11 mouse cellular contexts compared by ENCODE assay signal in genomic region chr11:78967371-78967770, GRCm38 (mm10). TPM values are rescaled to one million over a fixed set of nuclear protein-coding genes. Genes with fewer than 3 reads are reported as not detected.
A peak's percentile ranks its signal among the peaks of the same experiment; 100 is the strongest.
DNase-seq lines count a peak whose midpoint lies in the region; ATAC-seq and TF ChIP-seq lines count a peak whose summit lies in the region.
"Had no signal": no experiment of that assay in that cellular context is flagged by ENCODE, and none has a peak within 500 bp of the region (broad histone marks: within the 10 kb centered on the region; RNA-seq: fewer than 3 reads in every experiment).

No protein-coding gene starts in this region.

- 29% methylated on average over 4 of the region's 4 CpGs for WGBS in hindbrain, embryonic 11.5 days
- WGBS in hindbrain, embryonic 13.5 days = 28% methylated on average over 4 of the region's 4 CpGs
- 21% methylated on average over 4 of the region's 4 CpGs for WGBS in embryonic facial prominence, embryonic 11.5 days

- peak; percentile 87 for TF ChIP-seq CTCF in layer of hippocampus, adult 2 months (conservative IDR thresholded peaks at IDR 0.05)

- no peaks in the 10 kb centered on the region for H3K9me3 ChIP-seq in hindbrain, embryonic 11.5 days (ENCODE audit: control insufficient read depth, low read length)
- no peaks in the 10 kb centered on the region for H3K9me3 ChIP-seq in hindbrain, embryonic 13.5 days
- no peaks in the 10 kb centered on the region for H3K9me3 ChIP-seq in embryonic facial prominence, embryonic 11.5 days (replicated peaks; ENCODE audit: control insufficient read depth, low read length)
- H3K9me3 ChIP-seq: embryonic facial prominence, embryonic 15.5 days; limb, embryonic 12.5 days; stomach, embryonic 15.5 days had no signal

- H3K4me2 ChIP-seq in hindbrain, embryonic 11.5 days (replicated peaks; ENCODE audit: low read depth, low read length) = no peak overlapping the region
- no peak overlapping the region for H3K4me2 ChIP-seq in hindbrain, embryonic 13.5 days
- no peak overlapping the region for H3K4me2 ChIP-seq in embryonic facial prominence, embryonic 11.5 days (ENCODE audit: low read depth, low read length)
- H3K4me2 ChIP-seq: embryonic facial prominence, embryonic 15.5 days; limb, embryonic 12.5 days; stomach, embryonic 15.5 days had no signal

- H3K27ac ChIP-seq in hindbrain, embryonic 11.5 days (ENCODE audit: low read depth, low read length) = no peak overlapping the region
- no peak overlapping the region for H3K27ac ChIP-seq in hindbrain, embryonic 13.5 days
- no peak overlapping the region for H3K27ac ChIP-seq in embryonic facial prominence, embryonic 11.5 days (replicated peaks; ENCODE audit: low read depth, low read length)
- H3K27ac ChIP-seq in layer of hippocampus, adult 2 months = no peak overlapping the region
- H3K27ac ChIP-seq: embryonic facial prominence, embryonic 15.5 days; limb, embryonic 12.5 days; stomach, embryonic 15.5 days had no signal

- H3K27me3 ChIP-seq in hindbrain, embryonic 11.5 days (ENCODE audit: control insufficient read depth, insufficient read depth, low read length) = no peaks in the 10 kb centered on the region
- no peaks in the 10 kb centered on the region for H3K27me3 ChIP-seq in hindbrain, embryonic 13.5 days
- H3K27me3 ChIP-seq in embryonic facial prominence, embryonic 11.5 days (ENCODE audit: control insufficient read depth, insufficient read depth, low read length) = no peaks in the 10 kb centered on the region
- H3K27me3 ChIP-seq: embryonic facial prominence, embryonic 15.5 days; limb, embryonic 12.5 days; stomach, embryonic 15.5 days had no signal

- ATAC-seq in hindbrain, embryonic 11.5 days (ENCODE audit: low FRiP score) = no peak
- no peak for ATAC-seq in hindbrain, embryonic 13.5 days (ENCODE audit: low FRiP score)
- ATAC-seq in embryonic facial prominence, embryonic 11.5 days (replicated peaks; ENCODE audit: insufficient number of reproducible peaks, low FRiP score, low TSS enrichment, low read depth) = no peak

- H3K4me1 ChIP-seq in hindbrain, embryonic 11.5 days (replicated peaks; ENCODE audit: control insufficient read depth, insufficient read depth, low read length) = no peaks in the 10 kb centered on the region
- H3K4me1 ChIP-seq in hindbrain, embryonic 13.5 days (replicated peaks) = no peaks in the 10 kb centered on the region
- no peaks in the 10 kb centered on the region for H3K4me1 ChIP-seq in embryonic facial prominence, embryonic 11.5 days (ENCODE audit: control insufficient read depth, insufficient read depth, low read length)

- peak; percentile 69 for DNase-seq in hindbrain, embryonic 11.5 days (ENCODE audit: low spot score)
- DNase-seq in CD4-positive helper T cell, adult 2 months (ENCODE audit: low read depth, low spot score) = peak; percentile 56
- peak; percentile 73 for DNase-seq in adipocyte (ENCODE audit: low spot score)
- peak; percentile 70 for DNase-seq in embryonic facial prominence, embryonic 11.5 days (ENCODE audit: low spot score)
- peak; percentile 33 to 64 for DNase-seq in layer of hippocampus, adult 2 months (ENCODE audit: low spot score in 2 of 2)
- DNase-seq in mesoderm, embryonic 11.5 days (ENCODE audit: low read depth, low spot score) = peak; percentile 67
- DNase-seq in thymus, postnatal 4 days = peak; percentile 84

- H3K9ac ChIP-seq in hindbrain, embryonic 11.5 days (ENCODE audit: low read depth, low read length) = no peak overlapping the region
- no peak overlapping the region for H3K9ac ChIP-seq in hindbrain, embryonic 13.5 days
- H3K9ac ChIP-seq in embryonic facial prominence, embryonic 11.5 days (replicated peaks; ENCODE audit: low read length) = no peak overlapping the region
- H3K9ac ChIP-seq: embryonic facial prominence, embryonic 15.5 days; limb, embryonic 12.5 days; stomach, embryonic 15.5 days had no signal

- H3K4me3 ChIP-seq in hindbrain, embryonic 11.5 days (ENCODE audit: low read depth, low read length) = no peak overlapping the region
- H3K4me3 ChIP-seq in hindbrain, embryonic 13.5 days = no peak overlapping the region
- no peak overlapping the region for H3K4me3 ChIP-seq in embryonic facial prominence, embryonic 11.5 days (ENCODE audit: low read depth, low read length)
- H3K4me3 ChIP-seq in layer of hippocampus, adult 2 months = no peak overlapping the region
- H3K4me3 ChIP-seq: embryonic facial prominence, embryonic 15.5 days; limb, embryonic 12.5 days; stomach, embryonic 15.5 days had no signal

- H3K36me3 ChIP-seq in hindbrain, embryonic 11.5 days (ENCODE audit: control insufficient read depth, insufficient read depth, low read length) = no peaks in the 10 kb centered on the region
- H3K36me3 ChIP-seq in hindbrain, embryonic 13.5 days = no peaks in the 10 kb centered on the region
- H3K36me3 ChIP-seq in embryonic facial prominence, embryonic 11.5 days (replicated peaks; ENCODE audit: control insufficient read depth, insufficient read depth, low read depth, low read length) = no peaks in the 10 kb centered on the region
- H3K36me3 ChIP-seq: embryonic facial prominence, embryonic 15.5 days; limb, embryonic 12.5 days; stomach, embryonic 15.5 days had no signal

RNA-seq across cellular contexts. Expression of gene Lgals9, which starts 17.4 kb away (rescaled TPM):
- 6.8 and 7.7 TPM in 2 replicates for polyA plus RNA-seq in hindbrain, embryonic 11.5 days (2014; fragmentation: Nextera tagmentation; extraction: Ambion mirVana)
- polyA plus RNA-seq in hindbrain, embryonic 13.5 days (2015; fragmentation: Nextera tagmentation; extraction: Ambion mirVana) = 10.6 and 12.3 TPM in 2 replicates
- polyA plus RNA-seq in embryonic facial prominence, embryonic 11.5 days (2014; fragmentation: Nextera tagmentation; extraction: Ambion mirVana) = 5.1 and 6.0 TPM in 2 replicates
- total RNA-seq in layer of hippocampus, adult 2 months (2021) = 1 to 10 TPM; 4.0 to 4.1 TPM

RNA-seq across cellular contexts. Expression of gene Nos2, which starts 46.8 kb away (rescaled TPM):
- polyA plus RNA-seq in hindbrain, embryonic 11.5 days (2014; fragmentation: Nextera tagmentation; extraction: Ambion mirVana) = 0.42 and 0.80 TPM in 2 replicates
- 1.3 and 1.5 TPM in 2 replicates for polyA plus RNA-seq in hindbrain, embryonic 13.5 days (2015; fragmentation: Nextera tagmentation; extraction: Ambion mirVana)
- 0.49 and 1.0 TPM in 2 replicates for polyA plus RNA-seq in embryonic facial prominence, embryonic 11.5 days (2014; fragmentation: Nextera tagmentation; extraction: Ambion mirVana)
- total RNA-seq in layer of hippocampus, adult 2 months (2021) = under 1 TPM; 0.20 to 0.64 TPM
